Mouse (Mus musculus) small intestine, adult 2 months (tissue): ENCODE measurements at regions not wholly inside any gene's neighbourhood (a gene's known extent, or its start where the extent isn't known, plus 50 kb on each side); places are given as distances from the start of the nearest gene placed in this dataset.

Experiments used
- CTCF ChIP-seq: fragments of 200-500 bp; IDR thresholded peaks from 2 replicates; pipeline ENCODE4 v1.5.1; 2012; ENCODE audit warnings: low read depth, mild to moderate bottlenecking, control low read depth, inconsistent platforms, low read length, moderate library complexity, mixed read lengths; ENCODE audit not compliant: insufficient replicate concordance, insufficient read length; ENCODE audit errors: extremely low read depth
- POLR2A ChIP-seq: fragments of 200-500 bp; IDR thresholded peaks from 2 replicates; pipeline ENCODE4 v1.6.1; 2012; ENCODE audit warnings: low read depth, mild to moderate bottlenecking, control low read depth, inconsistent platforms, low read length, moderate library complexity

DNA sequence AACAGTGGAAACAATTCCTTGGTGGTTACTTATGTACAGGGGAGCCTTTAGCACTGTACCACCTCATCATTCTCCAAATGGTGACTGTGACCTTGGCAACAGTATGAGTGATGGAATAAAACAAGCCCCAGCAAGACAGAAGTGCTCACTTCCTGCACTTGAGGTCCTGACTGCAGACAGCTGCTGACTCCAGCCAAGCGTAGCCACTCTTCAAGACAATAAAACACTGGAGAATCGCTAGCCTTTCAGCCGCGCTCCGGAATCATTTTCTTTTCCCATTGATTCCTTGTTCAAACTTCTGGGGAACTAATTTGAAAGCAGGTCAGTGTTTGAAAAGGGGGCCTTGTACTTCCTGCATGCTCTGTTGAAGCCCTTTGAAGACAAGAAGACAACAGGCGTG lies 344.2 kb downstream of the Rps15a start:
- TF ChIP-seq CTCF = no peak
- no peak for TF ChIP-seq POLR2A
